In genomic region chr6:55249263-55249662, GRCm38 (mm10) we compare ENCODE assay signal across 13 mouse cellular contexts. TPM values are rescaled to one million over a fixed set of nuclear protein-coding genes. Genes with fewer than 3 reads are reported as not detected.
DNase-seq lines count a peak whose midpoint lies in the region; ATAC-seq and TF ChIP-seq lines count a peak whose summit lies in the region.
"Had no signal": no experiment of that assay in that cellular context is flagged by ENCODE, and none has a peak within 500 bp of the region (broad histone marks: within the 10 kb centered on the region; RNA-seq: fewer than 3 reads in every experiment).

No protein-coding gene starts in this region.

- TF ChIP-seq CTCF in kidney, postnatal 0 days (IDR thresholded peaks at IDR 0.05; ENCODE audit: low read depth) = peak; percentile 29; the same call in 1 of the 2 replicates
- peak; percentile 31; the same call in 1 of the 2 replicates for TF ChIP-seq CTCF in midbrain, postnatal 0 days (IDR thresholded peaks at IDR 0.05)
- TF ChIP-seq CTCF in stomach, postnatal 0 days (IDR thresholded peaks at IDR 0.05; ENCODE audit: low read depth) = peak; percentile 37; the same call in 1 of the 2 replicates

- H3K36me3 ChIP-seq in kidney, postnatal 0 days (ENCODE audit: insufficient read depth, low read length) = no peaks in the 10 kb centered on the region
- H3K36me3 ChIP-seq in midbrain, postnatal 0 days (ENCODE audit: insufficient read depth, low read length) = no peaks in the 10 kb centered on the region
- no peaks in the 10 kb centered on the region for H3K36me3 ChIP-seq in midbrain, embryonic 15.5 days (replicated peaks)
- no peaks in the 10 kb centered on the region for H3K36me3 ChIP-seq in stomach, postnatal 0 days (ENCODE audit: control insufficient read depth, insufficient read depth, low read length)
- H3K36me3 ChIP-seq: hindbrain, embryonic 15.5 days had no signal

- H3K4me3 ChIP-seq in kidney, postnatal 0 days (replicated peaks; ENCODE audit: low read depth, low read length) = no peak overlapping the region
- no peak overlapping the region for H3K4me3 ChIP-seq in midbrain, postnatal 0 days (ENCODE audit: low read depth, low read length)
- no peak overlapping the region for H3K4me3 ChIP-seq in midbrain, embryonic 15.5 days
- H3K4me3 ChIP-seq in stomach, postnatal 0 days (ENCODE audit: low read depth, low read length) = no peak overlapping the region
- H3K4me3 ChIP-seq: forebrain, embryonic 13.5 days; hindbrain, embryonic 15.5 days had no signal

- H3K27me3 ChIP-seq in kidney, postnatal 0 days (ENCODE audit: insufficient read depth, low read length) = no peaks in the 10 kb centered on the region
- H3K27me3 ChIP-seq in midbrain, postnatal 0 days (ENCODE audit: insufficient read depth, low read length) = no peaks in the 10 kb centered on the region
- H3K27me3 ChIP-seq in midbrain, embryonic 15.5 days (replicated peaks) = no peaks in the 10 kb centered on the region
- no peaks in the 10 kb centered on the region for H3K27me3 ChIP-seq in stomach, postnatal 0 days (ENCODE audit: control insufficient read depth, insufficient read depth, low read length)
- H3K27me3 ChIP-seq: forebrain, embryonic 13.5 days; hindbrain, embryonic 15.5 days had no signal

- no peak for ATAC-seq in kidney, postnatal 0 days (replicated peaks; ENCODE audit: low FRiP score, low read depth)
- ATAC-seq in midbrain, postnatal 0 days (ENCODE audit: low FRiP score) = no peak
- ATAC-seq in midbrain, embryonic 15.5 days (replicated peaks) = no peak
- ATAC-seq in stomach, postnatal 0 days (ENCODE audit: low FRiP score, low TSS enrichment) = no peak
- ATAC-seq: forebrain, embryonic 13.5 days; midbrain, embryonic 16.5 days had no signal

- H3K4me2 ChIP-seq in kidney, postnatal 0 days (ENCODE audit: low read length) = no peak overlapping the region
- no peak overlapping the region for H3K4me2 ChIP-seq in midbrain, postnatal 0 days (ENCODE audit: low read depth, low read length, poor library complexity, severe bottlenecking)
- H3K4me2 ChIP-seq in midbrain, embryonic 15.5 days = no peak overlapping the region
- H3K4me2 ChIP-seq in stomach, postnatal 0 days (replicated peaks; ENCODE audit: low read depth) = no peak overlapping the region
- H3K4me2 ChIP-seq: forebrain, embryonic 13.5 days; hindbrain, embryonic 15.5 days had no signal

- 93% methylated on average over 9 of the region's 9 CpGs for WGBS in kidney, postnatal 0 days
- 91% methylated on average over 9 of the region's 9 CpGs for WGBS in midbrain, postnatal 0 days
- WGBS in midbrain, embryonic 15.5 days = 94% methylated on average over 9 of the region's 9 CpGs
- 94% methylated on average over 9 of the region's 9 CpGs for WGBS in stomach, postnatal 0 days

- H3K4me1 ChIP-seq in kidney, postnatal 0 days (replicated peaks; ENCODE audit: insufficient read depth, low read length) = no peaks in the 10 kb centered on the region
- no peaks in the 10 kb centered on the region for H3K4me1 ChIP-seq in midbrain, postnatal 0 days (ENCODE audit: insufficient read depth, low read length)
- no peaks in the 10 kb centered on the region for H3K4me1 ChIP-seq in midbrain, embryonic 15.5 days
- no peaks in the 10 kb centered on the region for H3K4me1 ChIP-seq in stomach, postnatal 0 days (replicated peaks; ENCODE audit: control insufficient read depth, insufficient read depth)
- H3K4me1 ChIP-seq: forebrain, embryonic 13.5 days; hindbrain, embryonic 15.5 days had no signal

- TF ChIP-seq EP300 in stomach, postnatal 0 days (optimal IDR thresholded peaks at IDR 0.05) = no peak

- DNase-seq in kidney, postnatal 0 days (ENCODE audit: low spot score) = no peak
- no peak for DNase-seq in kidney, adult 11 months
- no peak for DNase-seq in midbrain, postnatal 0 days (ENCODE audit: low spot score)
- DNase-seq in R1 (ENCODE audit: low read depth, low spot score) = peak; percentile 50
- no peak for DNase-seq in stomach, postnatal 0 days (ENCODE audit: low spot score)
- DNase-seq in cerebellum, adult 8-10 months = no peak
- DNase-seq: cerebellum, adult 2 months; heart, postnatal 14 days; right cerebral cortex, postnatal 14 days had no signal

- no peaks in the 10 kb centered on the region for H3K9me3 ChIP-seq in kidney, postnatal 0 days (replicated peaks; ENCODE audit: low read length)
- no peaks in the 10 kb centered on the region for H3K9me3 ChIP-seq in midbrain, postnatal 0 days (ENCODE audit: low read length)
- no peaks in the 10 kb centered on the region for H3K9me3 ChIP-seq in midbrain, embryonic 15.5 days
- no peaks in the 10 kb centered on the region for H3K9me3 ChIP-seq in stomach, postnatal 0 days (ENCODE audit: control insufficient read depth, low read length)
- H3K9me3 ChIP-seq: forebrain, embryonic 13.5 days; hindbrain, embryonic 15.5 days had no signal

- no peak overlapping the region for H3K27ac ChIP-seq in kidney, postnatal 0 days
- no peak overlapping the region for H3K27ac ChIP-seq in midbrain, postnatal 0 days (ENCODE audit: low read depth, low read length)
- no peak overlapping the region for H3K27ac ChIP-seq in midbrain, embryonic 15.5 days
- H3K27ac ChIP-seq in stomach, postnatal 0 days (replicated peaks) = no peak overlapping the region
- H3K27ac ChIP-seq: forebrain, embryonic 13.5 days; hindbrain, embryonic 15.5 days had no signal

- H3K9ac ChIP-seq in kidney, postnatal 0 days (ENCODE audit: low read depth, low read length) = no peak overlapping the region
- H3K9ac ChIP-seq in midbrain, postnatal 0 days (replicated peaks; ENCODE audit: low read length, poor library complexity, severe bottlenecking) = no peak overlapping the region
- no peak overlapping the region for H3K9ac ChIP-seq in midbrain, embryonic 15.5 days
- H3K9ac ChIP-seq in stomach, postnatal 0 days (ENCODE audit: low read length) = no peak overlapping the region
- H3K9ac ChIP-seq: forebrain, embryonic 13.5 days; hindbrain, embryonic 15.5 days had no signal

RNA-seq across cellular contexts. Expression of gene Mindy4, which starts 46.1 kb away (rescaled TPM):
- 11.6 TPM in 2 replicates for polyA plus RNA-seq in kidney, postnatal 0 days (2015; fragmentation: Nextera tagmentation; extraction: Ambion mirVana)
- 8.8 and 10.9 TPM in 2 replicates for total RNA-seq in midbrain, postnatal 0 days (2014; rRNA removed)
- 9.6 and 10.0 TPM in 2 replicates for polyA plus RNA-seq in midbrain, postnatal 0 days (2015; fragmentation: Nextera tagmentation; extraction: Ambion mirVana)
- 11.4 and 13.9 TPM in 2 replicates for polyA plus RNA-seq in midbrain, embryonic 15.5 days (2015; fragmentation: Nextera tagmentation; extraction: Ambion mirVana)
- polyA plus RNA-seq in stomach, postnatal 0 days (2015; fragmentation: Nextera tagmentation; extraction: Ambion mirVana) = 2.4 and 2.9 TPM in 2 replicates
